8 mouse cellular contexts compared by ENCODE assay signal in genomic region chr14:50785251-50785637, GRCm38 (mm10). TPM values are rescaled to one million over a fixed set of nuclear protein-coding genes. Genes with fewer than 3 reads are reported as not detected.
DNase-seq lines count a peak whose midpoint lies in the region; ATAC-seq lines count a peak whose summit lies in the region.

Ttc5 (minus strand) TSS chr14:50785519.

- H3K27ac ChIP-seq in heart, embryonic 14.5 days (replicated peaks in 1 of 2; ENCODE audit: control insufficient read depth in 1 of 2, insufficient read depth in 1 of 2, low read depth in 2 of 2, low read length in 2 of 2), result peak within 1 kb of the TSS; percentile 65 to 70
- peak within 1 kb of the TSS; percentile 29; the same call in 1 of the 2 replicates for H3K27ac ChIP-seq in liver, embryonic 13.5 days
- H3K27ac ChIP-seq in stomach, embryonic 16.5 days (ENCODE audit: low read length), result peak within 1 kb of the TSS; percentile 78

- peaks cover 3 to 6% of the 10 kb centered on the region in 2 experiments; a peak in 2 of 4 replicates for H3K4me1 ChIP-seq in heart, embryonic 14.5 days (ENCODE audit: control insufficient read depth in 2 of 2, insufficient read depth in 2 of 2, low read length in 2 of 2)
- peaks cover 13% of the 10 kb centered on the region for H3K4me1 ChIP-seq in liver, embryonic 13.5 days (replicated peaks)
- H3K4me1 ChIP-seq in stomach, embryonic 16.5 days (ENCODE audit: control insufficient read depth, insufficient read depth, low read length), result no peaks in the 10 kb centered on the region

- no peaks in the 10 kb centered on the region for H3K27me3 ChIP-seq in heart, embryonic 14.5 days (ENCODE audit: control insufficient read depth, insufficient read depth, low read length)
- H3K27me3 ChIP-seq in liver, embryonic 13.5 days, result no peaks in the 10 kb centered on the region
- H3K27me3 ChIP-seq in stomach, embryonic 16.5 days (ENCODE audit: control insufficient read depth, insufficient read depth, low read length), result no peaks in the 10 kb centered on the region

- DNase-seq in c-Kit-negative CD71-positive TER-119-positive erythroid progenitor cells, embryonic 14.5 days (ENCODE audit: low read depth, low spot score), result peak; percentile 79
- peak; percentile 72 for DNase-seq in fibroblast of lung, adult 2 months (ENCODE audit: low read depth)
- peak; percentile 92 for DNase-seq in kidney, postnatal 14 days
- peak; percentile 80 for DNase-seq in liver, embryonic 13.5 days
- DNase-seq in neural tube, embryonic 10.5 days (ENCODE audit: extremely low spot score, low spot score), result peak; percentile 98

- H3K36me3 ChIP-seq in heart, embryonic 14.5 days (ENCODE audit: control insufficient read depth, insufficient read depth, low read length), result peaks cover 12% of the 10 kb centered on the region
- peaks cover 10% of the 10 kb centered on the region for H3K36me3 ChIP-seq in liver, embryonic 13.5 days
- H3K36me3 ChIP-seq in stomach, embryonic 16.5 days (ENCODE audit: control insufficient read depth, insufficient read depth, low read length), result peaks cover 17% of the 10 kb centered on the region

- WGBS in heart, embryonic 14.5 days, result under 1% methylated on average over 20 of the region's 21 CpGs
- WGBS in liver, embryonic 13.5 days (ENCODE audit: insufficient replicate concordance), result under 1% methylated on average over 21 of the region's 21 CpGs
- WGBS in stomach, embryonic 16.5 days, result 0% methylated on average over 21 of the region's 21 CpGs

- H3K4me2 ChIP-seq in heart, embryonic 14.5 days (ENCODE audit: low read length), result peak within 1 kb of the TSS; percentile 79
- H3K4me2 ChIP-seq in liver, embryonic 13.5 days, result peak within 1 kb of the TSS; percentile 70
- H3K4me2 ChIP-seq in stomach, embryonic 16.5 days (ENCODE audit: low read depth, low read length), result peak within 1 kb of the TSS; percentile 66

- ATAC-seq in CD4-positive, CD25-positive, alpha-beta regulatory T cell, adult 4 months, result peak; percentile 99
- ATAC-seq in heart, embryonic 14.5 days (ENCODE audit: insufficient number of reproducible peaks, insufficient read depth, low FRiP score, low read depth), result peak; percentile 66; the same call in 1 of the 2 replicates
- ATAC-seq in liver, embryonic 13.5 days (ENCODE audit: low read depth), result peak; percentile 97
- peak; percentile 91; the same call in 1 of the 2 replicates for ATAC-seq in stomach, embryonic 16.5 days (ENCODE audit: insufficient read depth, low FRiP score)

- H3K4me3 ChIP-seq in heart, embryonic 14.5 days (ENCODE audit: control insufficient read depth in 1 of 2, insufficient read depth in 1 of 2, low read depth in 1 of 2, low read length in 2 of 2), result peak within 1 kb of the TSS; percentile 88 to 99
- peak within 1 kb of the TSS; percentile 83 for H3K4me3 ChIP-seq in liver, embryonic 13.5 days (replicated peaks)
- H3K4me3 ChIP-seq in stomach, embryonic 16.5 days (replicated peaks; ENCODE audit: low read length), result peak within 1 kb of the TSS; percentile 94

- H3K9ac ChIP-seq in heart, embryonic 14.5 days (ENCODE audit: low read length), result peak within 1 kb of the TSS; percentile 87
- peak within 1 kb of the TSS; percentile 77 for H3K9ac ChIP-seq in liver, embryonic 13.5 days
- H3K9ac ChIP-seq in stomach, embryonic 16.5 days (ENCODE audit: low read length), result peak within 1 kb of the TSS; percentile 81

- no peaks in the 10 kb centered on the region for H3K9me3 ChIP-seq in heart, embryonic 14.5 days (ENCODE audit: control insufficient read depth, low read length)
- H3K9me3 ChIP-seq in liver, embryonic 13.5 days (replicated peaks), result no peaks in the 10 kb centered on the region
- H3K9me3 ChIP-seq in stomach, embryonic 16.5 days (replicated peaks; ENCODE audit: control insufficient read depth, low read length), result no peaks in the 10 kb centered on the region

RNA-seq across cellular contexts. Expression of gene Ttc5, which starts in this region (rescaled TPM):
- polyA plus RNA-seq in CD4-positive, CD25-positive, alpha-beta regulatory T cell, adult 4 months (2017; shearing (Covaris generic)), result 100 to 1,000 TPM; 119 to 155 TPM
- 48.8 and 51.8 TPM in 2 replicates for polyA plus RNA-seq in heart, embryonic 14.5 days (2014; fragmentation: Nextera tagmentation; extraction: Ambion mirVana)
- polyA plus RNA-seq in liver, embryonic 13.5 days (2015; fragmentation: Nextera tagmentation; extraction: Ambion mirVana), result 21.5 and 22.3 TPM in 2 replicates
- 58.5 and 61.4 TPM in 2 replicates for polyA plus RNA-seq in stomach, embryonic 16.5 days (2015; fragmentation: Nextera tagmentation; extraction: Ambion mirVana)

Comparison
In these comparisons a context has a peak if more than half of its experiments do, and no peak if none do; other contexts are left out.
1. Peak in every context shown above with its lines: DNase-seq, ATAC-seq, H3K4me3 ChIP-seq and H3K27ac ChIP-seq.